In the genomic region with DNA sequence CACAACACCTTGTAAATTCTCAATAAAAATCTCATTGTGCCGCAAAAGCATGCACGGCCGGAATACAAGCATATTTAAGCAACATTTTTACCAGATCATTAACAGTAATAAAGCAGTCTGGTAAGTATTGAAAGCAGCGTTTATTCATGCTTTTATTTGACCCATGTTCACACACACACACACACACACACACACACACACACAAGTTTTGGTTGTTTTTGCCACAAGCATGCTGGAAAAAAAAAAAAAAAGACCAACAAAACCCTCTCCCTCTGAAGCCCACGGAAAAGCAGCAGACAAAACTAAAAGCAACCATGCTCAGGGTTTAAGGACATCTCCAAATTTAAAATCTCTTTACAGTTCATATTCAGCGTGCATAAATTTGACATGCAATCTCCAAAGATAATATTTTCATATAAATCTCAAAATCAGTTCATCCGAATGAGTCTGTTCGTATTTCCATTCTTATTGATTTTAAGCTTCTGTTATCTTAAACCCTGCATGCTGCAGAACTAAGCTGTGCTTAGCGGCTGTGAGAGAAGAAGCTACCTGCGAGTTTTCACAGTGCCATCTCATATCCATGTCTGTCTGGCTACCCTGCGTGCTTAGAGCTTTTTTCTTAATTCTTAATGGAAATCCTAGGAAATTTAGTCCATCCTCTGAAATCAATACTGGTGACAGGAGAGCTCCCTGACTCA, we compare ENCODE assay signal across 9 mouse cellular contexts.
DNase-seq lines count a peak whose midpoint lies in the region; ATAC-seq and TF ChIP-seq lines count a peak whose summit lies in the region.
"Had no signal": no experiment of that assay in that cellular context is flagged by ENCODE, and none has a peak within 500 bp of the region (broad histone marks: within the 10 kb centered on the region; RNA-seq: fewer than 3 reads in every experiment).

No protein-coding gene starts in this region.

- H3K4me2 ChIP-seq in forebrain, embryonic 12.5 days: peak overlapping the region; percentile 56
- H3K4me2 ChIP-seq in hindbrain, postnatal 0 days (ENCODE audit: low read depth, low read length): peak overlapping the region; percentile 58
- H3K4me2 ChIP-seq in neural tube, embryonic 12.5 days (replicated peaks): peak overlapping the region; percentile 56
- H3K4me2 ChIP-seq: liver, embryonic 15.5 days had no signal

- H3K9ac ChIP-seq in forebrain, embryonic 12.5 days: no peak overlapping the region
- peak overlapping the region; percentile 47 for H3K9ac ChIP-seq in hindbrain, postnatal 0 days (replicated peaks; ENCODE audit: low read length)
- H3K9ac ChIP-seq in neural tube, embryonic 12.5 days: no peak overlapping the region
- H3K9ac ChIP-seq: liver, embryonic 15.5 days had no signal

- TF ChIP-seq CTCF in layer of hippocampus, adult 2 months (conservative IDR thresholded peaks at IDR 0.05): no peak
- no peak for TF ChIP-seq CTCF in hindbrain, postnatal 0 days (IDR thresholded peaks at IDR 0.05; ENCODE audit: low read depth)

- H3K9me3 ChIP-seq in forebrain, embryonic 12.5 days: no peaks in the 10 kb centered on the region
- H3K9me3 ChIP-seq in hindbrain, postnatal 0 days (ENCODE audit: low read length): no peaks in the 10 kb centered on the region
- H3K9me3 ChIP-seq in neural tube, embryonic 12.5 days: no peaks in the 10 kb centered on the region
- H3K9me3 ChIP-seq: liver, embryonic 15.5 days had no signal

- H3K4me3 ChIP-seq in layer of hippocampus, adult 2 months: peak overlapping the region; percentile 61
- peak overlapping the region; percentile 34 for H3K4me3 ChIP-seq in forebrain, embryonic 12.5 days (replicated peaks)
- H3K4me3 ChIP-seq in hindbrain, postnatal 0 days (ENCODE audit: low read length): peak overlapping the region; percentile 33
- peak overlapping the region; percentile 9 for H3K4me3 ChIP-seq in neural tube, embryonic 12.5 days
- H3K4me3 ChIP-seq: liver, embryonic 15.5 days had no signal

- H3K27ac ChIP-seq in layer of hippocampus, adult 2 months: peak overlapping the region; percentile 92
- H3K27ac ChIP-seq in forebrain, embryonic 12.5 days: peak overlapping the region; percentile 87
- peak overlapping the region; percentile 87 for H3K27ac ChIP-seq in hindbrain, postnatal 0 days
- peak overlapping the region; percentile 37; the same call in 1 of the 2 replicates for H3K27ac ChIP-seq in neural tube, embryonic 12.5 days
- H3K27ac ChIP-seq: liver, embryonic 15.5 days had no signal

- ATAC-seq in forebrain, embryonic 12.5 days (ENCODE audit: low FRiP score): 0 out of 2 replicates have a peak, but pooled peaks have one; percentile 2
- ATAC-seq in hindbrain, postnatal 0 days: no peak
- ATAC-seq in neural tube, embryonic 12.5 days (ENCODE audit: low FRiP score, low read depth): no peak

- H3K27me3 ChIP-seq in forebrain, embryonic 12.5 days: no peaks in the 10 kb centered on the region
- no peaks in the 10 kb centered on the region for H3K27me3 ChIP-seq in hindbrain, postnatal 0 days (ENCODE audit: insufficient read depth, low read length)
- no peaks in the 10 kb centered on the region for H3K27me3 ChIP-seq in neural tube, embryonic 12.5 days (replicated peaks)
- H3K27me3 ChIP-seq: liver, embryonic 15.5 days had no signal

- peaks cover 8% of the 10 kb centered on the region for H3K4me1 ChIP-seq in forebrain, embryonic 12.5 days
- H3K4me1 ChIP-seq in hindbrain, postnatal 0 days (ENCODE audit: insufficient read depth, low read length): peaks cover 3% of the 10 kb centered on the region; the same call in 1 of the 2 replicates
- H3K4me1 ChIP-seq in neural tube, embryonic 12.5 days: peaks cover 8% of the 10 kb centered on the region; the same call in 1 of the 2 replicates
- H3K4me1 ChIP-seq: liver, embryonic 15.5 days had no signal

- H3K36me3 ChIP-seq in forebrain, embryonic 12.5 days (replicated peaks): no peaks in the 10 kb centered on the region
- H3K36me3 ChIP-seq in hindbrain, postnatal 0 days (ENCODE audit: insufficient read depth, low read length): no peaks in the 10 kb centered on the region
- no peaks in the 10 kb centered on the region for H3K36me3 ChIP-seq in neural tube, embryonic 12.5 days
- H3K36me3 ChIP-seq: liver, embryonic 15.5 days had no signal

- DNase-seq in layer of hippocampus, adult 2 months (ENCODE audit: low spot score in 2 of 2): no peak
- DNase-seq in layer of hippocampus, adult 11-12 months (ENCODE audit: low spot score): no peak
- DNase-seq in hindbrain, postnatal 0 days (ENCODE audit: low spot score): peak; percentile 18
- no peak for DNase-seq in adipocyte (ENCODE audit: low spot score)
- DNase-seq in urinary bladder, postnatal 14 days (ENCODE audit: low spot score): no peak
- DNase-seq in yolk sac, embryonic 10.5 days (ENCODE audit: low spot score): no peak

- WGBS in forebrain, embryonic 12.5 days: 54% methylated on average over 11 of the region's 11 CpGs
- 29% methylated on average over 11 of the region's 11 CpGs for WGBS in hindbrain, postnatal 0 days
- WGBS in neural tube, embryonic 12.5 days: 43% methylated on average over 11 of the region's 11 CpGs

Comparison
In these comparisons a context has a peak if more than half of its experiments do, and no peak if none do; other contexts are left out.
1. H3K27ac ChIP-seq: peak in every context shown above with its lines; median percentile 92 in layer of hippocampus, adult 2 months; 87 in forebrain, embryonic 12.5 days; 87 in hindbrain, postnatal 0 days; 37 in neural tube, embryonic 12.5 days.
2. H3K4me3 ChIP-seq: peak in every context shown above with its lines; median percentile 61 in layer of hippocampus, adult 2 months; 34 in forebrain, embryonic 12.5 days; 33 in hindbrain, postnatal 0 days; 9 in neural tube, embryonic 12.5 days.